Mouse (Mus musculus): Measurements from ENCODE around the gene Zkscan5.
"Not testable (repeated sequence)": the region's sequence is repeated elsewhere in the genome, so short reads cannot be mapped to it uniquely, and the experiment has no call there.

The Zkscan5 gene

DNA sequence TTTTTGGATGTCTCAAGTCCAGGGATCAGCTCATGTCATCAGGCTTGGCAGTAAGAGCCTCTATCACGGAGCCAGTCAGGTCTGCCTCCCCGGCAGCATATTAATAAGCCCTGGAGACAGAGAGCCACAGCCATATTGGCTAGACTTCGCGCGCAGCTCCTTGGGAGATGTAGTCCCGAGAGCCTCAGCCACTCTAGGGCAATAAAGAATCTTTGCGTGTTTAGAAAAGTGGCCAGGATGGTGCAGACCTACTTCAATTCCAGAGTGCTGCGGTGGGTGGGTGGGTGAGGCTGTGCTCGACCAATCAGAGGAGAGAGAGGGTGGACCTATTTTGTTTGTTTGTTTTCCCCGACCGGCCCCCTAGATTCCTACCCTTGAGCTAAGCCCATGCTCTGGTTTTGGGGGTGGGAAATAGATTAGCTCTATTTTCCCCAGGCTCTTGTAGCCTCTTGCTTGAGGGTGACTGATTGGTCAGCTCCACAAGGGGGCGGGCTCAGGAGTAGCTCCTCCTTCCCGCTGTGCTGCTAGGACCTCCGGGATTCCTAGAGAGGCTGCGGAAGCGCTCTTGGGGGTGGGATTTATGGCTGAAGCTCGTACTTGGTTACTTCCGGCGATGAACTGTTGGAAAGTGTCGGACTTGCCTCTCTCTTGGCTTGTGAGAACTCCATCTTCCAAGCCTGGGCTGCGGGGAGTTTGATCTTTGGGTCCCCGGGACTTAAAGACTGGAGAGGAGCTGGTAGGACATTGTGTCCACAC is at the start of gene Zkscan5:
TSS of gene Zkscan5 (plus strand) at position 627 of the 756 bp plus-strand sequence.
- peak; percentile 94 for DNase-seq (ENCODE audit: low read depth, low spot score)

DNA sequence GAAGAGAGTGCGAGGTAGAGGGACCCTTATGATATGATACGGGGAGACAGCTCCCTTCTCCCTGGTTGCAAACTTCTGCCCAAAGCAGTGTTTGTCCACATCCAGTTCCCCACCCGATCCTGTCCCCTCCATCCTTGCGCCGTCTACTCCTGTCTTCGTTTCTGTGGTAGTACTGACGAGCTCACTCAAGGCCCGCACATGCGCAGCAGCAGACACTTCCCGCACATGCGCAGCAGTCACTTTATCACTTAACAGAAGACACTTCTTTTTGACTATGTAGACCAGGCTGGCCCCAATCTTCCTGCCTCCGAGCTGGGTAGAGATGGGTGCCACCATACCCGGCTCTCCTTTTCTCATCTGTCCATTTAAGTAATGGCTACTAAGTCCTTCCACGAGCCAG is 43.0 kb upstream of the Zkscan5 start:
- DNase-seq (ENCODE audit: low read depth, low spot score): no peak

DNA sequence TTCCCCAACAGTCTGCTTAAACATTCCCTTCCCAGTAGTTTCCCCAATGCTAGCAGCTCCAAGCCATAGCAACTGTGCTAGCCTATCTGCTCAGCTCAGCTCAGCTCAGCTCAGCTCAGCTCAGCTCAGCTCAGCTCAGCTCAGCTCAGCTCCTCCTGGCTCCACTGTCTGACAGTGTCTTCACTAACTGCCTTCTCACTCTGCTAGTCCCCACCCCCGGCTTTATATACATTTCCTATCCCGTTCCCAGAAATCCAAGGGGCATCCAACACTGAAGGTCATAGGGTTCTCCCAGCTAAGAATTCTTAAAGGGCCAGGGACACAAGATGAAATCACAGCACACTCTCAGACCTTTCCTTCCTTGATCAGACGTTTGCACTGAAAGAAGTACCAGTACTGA is 39.7 kb upstream of the Zkscan5 start:
- no peak for DNase-seq (ENCODE audit: low read depth, low spot score)

DNA sequence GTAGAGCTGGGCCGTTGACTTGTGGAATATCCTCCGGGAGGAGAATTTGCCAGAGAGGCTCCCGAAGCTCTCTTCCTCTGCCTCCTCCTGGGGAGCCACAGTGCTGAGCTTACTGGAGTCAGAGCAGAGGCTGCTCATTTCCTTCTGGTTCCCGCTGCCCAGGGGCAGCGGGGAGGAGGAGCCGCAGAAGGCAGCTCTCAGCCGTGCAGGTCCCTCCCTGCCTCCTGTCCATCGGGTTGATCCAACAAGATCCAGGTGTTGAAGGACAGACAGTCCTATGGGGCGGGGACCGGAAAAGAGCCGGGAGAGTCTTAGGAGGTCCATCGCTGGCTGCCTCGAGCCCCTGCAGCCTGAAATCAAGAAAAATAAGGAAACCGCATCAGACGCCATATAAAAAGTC is 39.2 kb upstream of the Zkscan5 start:
- DNase-seq (ENCODE audit: low read depth, low spot score): no peak

DNA sequence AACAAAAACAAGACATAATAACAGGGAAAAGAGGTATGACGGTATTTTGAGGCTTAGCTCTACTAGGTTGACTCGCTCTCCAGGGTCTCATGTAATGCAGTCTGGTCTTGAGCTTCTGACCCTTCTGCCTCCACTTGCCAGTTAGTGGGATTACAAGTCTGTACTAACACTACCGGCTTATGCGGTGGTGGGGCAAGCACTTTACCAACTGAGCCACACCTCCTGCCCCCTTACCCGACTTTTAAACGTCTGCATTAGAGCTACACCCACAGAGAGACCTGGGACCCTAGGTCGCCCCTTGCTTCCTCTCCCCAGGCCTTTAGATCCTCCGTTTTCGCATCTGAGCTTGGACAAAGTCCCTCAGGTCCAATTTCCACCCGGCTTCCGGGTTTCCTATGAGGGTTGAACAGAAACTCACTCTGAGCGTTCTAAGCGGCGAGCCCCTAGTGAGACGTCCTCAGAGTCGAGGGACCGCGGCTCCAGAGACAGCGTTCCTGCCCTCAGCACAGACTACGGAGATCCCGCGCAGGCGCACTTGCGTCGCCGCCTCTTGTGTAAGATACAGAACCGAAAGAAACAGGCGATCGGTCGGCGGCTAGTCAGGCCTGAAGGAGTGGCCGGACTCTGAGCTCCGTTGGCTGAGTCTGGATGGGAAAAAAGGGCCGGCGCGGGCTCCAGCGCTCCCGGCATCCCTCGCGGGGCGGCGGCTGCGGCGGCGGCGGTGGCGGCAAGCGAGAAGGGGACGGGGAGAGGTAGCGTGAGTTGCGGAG is 37.6 kb upstream of the Zkscan5 start, which contains the start of the genes Ptcd1 and Cpsf4:
TSS of gene Ptcd1 (minus strand) at position 573 of the 770 bp plus-strand sequence.
TSS of gene Cpsf4 (plus strand) at position 678 of the 770 bp plus-strand sequence.
- DNase-seq (ENCODE audit: low read depth, low spot score): peak; percentile 93

DNA sequence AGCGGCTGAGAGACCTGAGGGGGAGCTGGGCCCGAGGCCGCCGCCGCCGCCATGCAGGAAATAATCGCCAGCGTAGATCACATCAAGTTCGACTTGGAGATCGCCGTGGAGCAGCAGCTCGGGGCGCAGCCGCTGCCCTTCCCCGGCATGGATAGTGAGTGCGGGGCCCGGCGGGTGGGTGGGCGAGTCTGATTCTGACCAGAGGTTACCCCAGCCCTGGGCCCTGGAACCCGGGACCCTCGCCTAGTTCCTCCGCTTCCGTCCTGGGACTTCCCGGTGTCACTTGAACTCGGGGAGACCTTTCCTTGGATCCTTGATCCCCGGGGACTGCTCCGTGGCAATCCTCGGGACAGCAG is 37.1 kb upstream of the Zkscan5 start:
- DNase-seq (ENCODE audit: low read depth, low spot score): no peak

DNA sequence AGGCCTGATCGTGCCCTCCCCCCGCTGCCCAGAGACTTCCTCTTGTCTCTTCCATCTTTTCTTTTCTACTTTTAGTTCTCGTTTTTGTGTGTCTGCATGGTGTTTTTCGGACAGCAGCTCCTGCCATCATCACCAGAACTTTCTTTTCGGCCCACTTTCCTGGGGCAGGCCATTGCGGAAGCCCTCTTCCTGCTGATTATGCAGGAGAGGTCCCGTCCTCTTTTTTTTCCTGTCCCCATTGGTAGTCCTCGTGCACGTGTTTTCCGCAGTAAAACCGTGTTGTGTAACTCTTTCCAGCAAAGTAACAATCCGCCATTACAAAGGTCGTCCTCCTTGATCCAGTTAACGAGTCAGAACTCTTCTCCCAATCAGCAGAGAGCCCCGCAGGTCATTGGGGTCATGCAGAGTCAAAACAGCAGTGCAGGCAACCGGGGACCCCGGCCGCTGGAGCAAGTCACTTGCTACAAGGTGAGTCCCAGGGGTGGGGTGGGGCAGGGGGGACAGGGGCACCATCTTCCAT is 25.8 kb upstream of the Zkscan5 start:
- no peak for DNase-seq (ENCODE audit: low read depth, low spot score)

DNA sequence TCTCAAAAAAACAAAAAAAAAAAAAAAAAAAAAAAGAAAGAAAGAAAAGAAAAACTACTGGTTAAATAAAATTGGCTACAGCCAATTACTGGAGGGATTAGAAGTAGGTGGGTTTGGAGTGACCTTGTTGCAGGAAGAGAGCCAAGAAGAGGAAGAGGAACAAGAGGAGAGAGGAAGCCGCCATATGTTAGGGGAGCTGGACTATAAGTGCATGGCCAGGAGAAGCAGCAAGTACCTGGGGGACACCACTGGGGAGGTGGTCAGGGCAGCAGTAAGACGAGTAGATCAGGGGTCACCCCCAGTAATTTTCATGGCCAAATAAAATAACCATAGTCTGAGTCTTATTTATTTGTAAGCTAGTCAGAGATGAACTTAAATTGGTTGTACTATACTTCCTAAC is 19.1 kb upstream of the Zkscan5 start:
- DNase-seq (ENCODE audit: low read depth, low spot score): no peak

DNA sequence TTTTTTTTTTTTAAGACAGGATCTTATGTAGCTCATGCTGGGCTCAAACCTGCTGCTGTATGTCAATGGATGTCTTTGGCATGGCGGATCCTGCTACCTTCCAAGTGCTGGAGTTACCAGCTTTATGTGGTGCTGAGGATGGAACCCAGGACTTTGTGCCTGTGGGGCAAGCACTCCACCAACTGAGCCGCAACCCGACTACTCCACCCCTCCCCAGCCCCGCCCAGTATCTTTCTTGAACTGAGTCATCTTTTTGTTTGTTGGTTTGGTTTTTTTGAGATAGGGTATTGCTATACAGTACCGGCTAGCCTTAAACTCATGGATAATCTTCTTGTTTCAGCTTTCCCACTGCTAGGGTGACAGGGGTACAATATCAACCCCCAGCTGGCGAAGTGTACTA is 14.9 kb upstream of the Zkscan5 start:
- DNase-seq (ENCODE audit: low read depth, low spot score): no peak

DNA sequence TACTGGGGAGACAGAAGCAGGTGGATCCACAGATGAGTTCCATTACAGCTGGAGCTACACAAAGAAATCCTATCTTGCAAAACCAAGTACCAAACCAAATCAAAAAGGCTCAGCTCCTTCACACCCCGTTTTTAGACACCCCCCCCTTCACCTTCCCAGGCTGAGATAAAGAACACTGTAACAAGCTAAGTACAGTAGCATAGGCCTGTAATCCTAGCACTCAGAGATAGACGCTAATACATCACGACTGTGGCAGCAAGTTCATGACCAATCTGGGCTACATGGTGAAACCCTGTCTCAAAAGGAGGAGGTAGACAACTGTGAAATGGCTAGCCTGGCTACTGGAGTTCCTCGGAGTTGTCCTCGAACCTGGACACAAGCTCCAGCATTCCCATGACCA is 14.0 kb upstream of the Zkscan5 start:
- DNase-seq (ENCODE audit: low read depth, low spot score): no peak

DNA sequence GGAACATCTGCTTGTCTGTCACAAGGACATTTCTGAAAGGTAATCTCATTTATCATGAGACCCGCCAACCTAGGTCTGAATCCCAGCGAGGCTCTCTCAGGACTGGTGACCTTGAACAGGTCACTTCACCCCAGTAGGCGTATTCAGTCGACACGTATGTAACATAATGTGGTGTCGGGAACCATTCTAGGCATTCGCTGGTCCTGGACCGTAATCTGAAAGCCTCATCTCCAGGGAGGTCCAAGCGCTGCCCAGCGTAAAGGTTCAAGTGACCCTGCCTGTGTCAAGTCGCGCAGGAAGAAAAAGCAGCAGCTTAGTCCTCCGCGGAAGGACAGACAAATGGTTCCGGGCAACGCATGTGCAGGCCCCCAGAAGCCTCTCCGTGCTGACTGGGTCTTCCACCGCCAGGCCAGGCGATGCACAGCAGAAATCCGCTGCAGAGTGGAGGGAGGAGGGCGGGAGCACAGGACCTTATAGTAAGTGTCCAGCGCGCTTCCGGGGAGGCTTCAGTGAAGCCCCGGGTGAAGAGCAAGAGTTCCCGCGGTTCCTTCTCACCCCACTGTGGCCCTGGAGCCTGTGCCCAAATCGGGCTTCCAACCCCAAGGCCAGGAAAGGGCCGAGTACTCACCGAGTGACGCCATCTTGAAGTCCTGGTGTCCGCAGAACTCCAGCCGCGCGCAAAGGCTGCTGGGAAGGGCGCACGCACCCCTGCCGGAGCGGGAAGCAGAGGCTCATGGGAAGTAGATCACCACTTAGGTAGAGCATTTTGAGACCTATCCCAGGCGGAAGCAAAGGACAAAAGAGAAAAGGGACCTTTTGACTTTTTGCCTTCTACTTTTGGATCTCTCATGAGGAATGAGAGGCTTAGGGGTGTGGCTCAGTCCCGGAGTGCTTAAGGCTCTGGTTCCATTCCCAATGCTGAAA is 13.2 kb upstream of the Zkscan5 start:
- peak; percentile 81 for DNase-seq (ENCODE audit: low read depth, low spot score)

DNA sequence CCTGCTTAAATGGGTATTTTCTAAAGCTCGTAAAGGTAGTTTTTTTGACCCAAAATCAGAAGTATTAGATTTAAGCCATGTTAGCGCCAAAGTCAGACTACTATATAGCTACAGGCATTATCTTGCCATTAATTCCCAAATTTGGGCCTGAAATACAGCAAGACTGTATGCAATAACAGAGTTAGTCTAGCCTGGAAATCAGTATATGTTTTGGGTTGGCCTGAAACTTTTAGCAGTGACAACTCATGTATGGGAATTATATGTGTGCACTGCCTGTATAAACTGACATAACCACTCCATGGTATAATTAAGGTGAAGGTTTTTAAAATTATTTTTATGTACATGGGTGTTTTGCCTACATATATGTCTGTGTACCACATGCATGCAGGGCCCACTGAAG is 12.4 kb upstream of the Zkscan5 start, which contains the start of gene Atp5j2:
TSS of gene Atp5j2 (minus strand) at position 101 of the 400 bp plus-strand sequence.
- no peak for DNase-seq (ENCODE audit: low read depth, low spot score)

DNA sequence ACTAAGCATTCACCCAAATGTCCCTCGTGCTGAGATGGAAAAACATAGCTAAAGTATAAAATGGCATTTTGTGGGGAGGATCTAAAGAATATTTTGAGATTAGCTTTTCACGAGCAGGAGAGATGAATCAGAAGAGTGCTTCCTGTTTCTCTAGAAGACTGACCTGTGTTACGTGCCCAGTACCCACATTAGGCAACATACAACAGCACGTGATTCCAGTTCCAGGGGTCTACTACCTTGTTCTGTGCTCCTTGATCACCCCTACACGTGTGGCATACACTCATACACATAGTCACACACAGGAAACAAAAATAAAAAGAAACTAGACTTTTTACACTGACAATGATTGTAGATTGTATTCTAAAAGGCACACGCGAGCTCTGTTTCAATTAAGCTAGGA is 4.0 kb upstream of the Zkscan5 start:
- no peak for DNase-seq (ENCODE audit: low read depth, low spot score)

DNA sequence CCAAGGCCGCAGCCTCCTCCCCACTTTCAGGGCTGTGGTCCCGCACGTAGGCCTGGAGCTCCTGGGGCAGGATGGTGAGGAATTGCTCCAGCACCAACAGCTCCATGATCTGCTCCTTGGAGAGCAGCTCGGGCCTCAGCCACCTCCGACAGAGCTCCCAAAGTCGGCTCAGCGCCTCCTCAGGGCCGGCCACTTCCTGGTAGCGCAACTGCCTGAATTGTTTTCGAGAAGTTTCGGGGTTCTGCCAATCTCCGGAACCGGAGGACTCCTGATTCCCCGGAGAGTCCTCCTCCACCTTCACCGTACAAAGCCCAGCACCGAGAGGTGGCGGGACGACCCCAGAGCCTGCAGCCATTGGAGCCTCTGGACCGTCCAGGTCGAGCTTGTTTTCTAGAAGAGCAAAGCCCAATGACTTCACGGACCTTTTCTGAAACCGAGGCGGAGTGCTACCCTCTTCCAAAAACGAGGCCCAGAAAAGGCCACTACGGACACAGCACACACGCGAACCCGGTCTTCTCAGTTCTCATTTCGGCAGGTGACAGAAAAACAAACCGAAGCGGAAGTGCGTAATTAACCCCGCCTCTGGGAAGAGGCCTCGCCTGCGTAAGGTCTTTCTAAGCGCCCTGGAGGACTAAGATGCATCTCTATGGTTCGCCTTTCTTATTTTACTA is 2.9 kb upstream of the Zkscan5 start, which contains the start of gene Zkscan14:
TSS of gene Zkscan14 (minus strand) at position 548 of the 671 bp plus-strand sequence.
- DNase-seq (ENCODE audit: low read depth, low spot score): peak; percentile 76

DNA sequence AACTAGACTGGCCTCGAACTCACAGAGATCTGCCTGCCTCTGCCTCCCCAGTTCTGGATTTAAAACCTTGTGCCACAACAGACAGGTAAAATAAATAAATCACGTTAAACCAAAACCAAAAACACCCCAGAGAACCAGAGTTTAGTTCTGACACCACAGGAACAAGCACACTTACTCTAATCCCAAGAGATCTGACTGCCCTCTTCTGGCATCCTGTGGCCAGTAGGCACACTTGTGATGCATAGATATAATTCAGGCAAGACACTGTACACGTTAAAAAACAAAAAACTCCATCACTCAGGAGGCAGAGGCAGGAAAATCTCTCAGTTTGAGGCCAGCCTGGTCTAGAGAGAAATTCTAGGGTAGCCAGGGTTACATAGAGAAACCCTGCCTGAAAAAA is 1.9 kb upstream of the Zkscan5 start:
- no peak for DNase-seq (ENCODE audit: low read depth, low spot score)

DNA sequence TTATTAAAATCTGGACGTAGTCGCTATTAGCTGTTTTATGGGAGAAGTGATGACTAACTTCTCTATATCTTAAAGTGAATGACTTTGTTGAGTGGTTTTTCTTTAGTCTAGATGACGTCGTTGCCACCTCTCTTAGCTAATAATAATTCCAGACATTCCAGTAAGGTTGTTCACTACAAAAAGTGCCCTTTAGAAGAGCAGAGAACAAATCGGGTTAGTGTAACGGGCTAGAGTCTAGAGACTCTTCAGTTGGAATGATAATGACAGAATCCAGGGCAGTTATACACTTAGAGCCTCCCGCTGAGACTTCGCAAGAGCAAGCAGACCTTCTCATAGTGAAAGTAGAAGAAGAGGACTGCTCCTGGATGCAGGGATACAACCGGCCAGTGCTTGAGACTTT is 679 bp downstream of the Zkscan5 start:
- no peak for DNase-seq (ENCODE audit: low read depth, low spot score)

DNA sequence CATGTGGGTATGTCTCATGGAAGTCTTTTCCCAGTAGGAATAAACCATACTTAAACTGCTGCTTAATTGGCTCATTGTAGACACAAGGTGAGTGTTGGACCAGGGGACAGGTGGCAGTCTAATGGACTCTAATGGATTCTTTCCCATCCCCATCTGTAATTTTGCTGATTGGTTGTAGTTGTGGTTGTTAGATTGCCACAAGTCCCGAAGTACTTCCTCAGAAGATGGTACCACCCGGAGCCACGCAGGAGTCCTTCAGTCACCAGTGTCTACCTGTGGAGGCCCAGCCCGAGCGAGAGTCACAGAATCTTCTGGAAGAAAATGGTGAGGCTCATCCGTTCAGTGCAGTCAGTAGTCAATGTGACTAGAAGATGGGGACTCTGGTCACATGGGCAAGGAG is 3.0 kb downstream of the Zkscan5 start:
- no peak for DNase-seq (ENCODE audit: low read depth, low spot score)

DNA sequence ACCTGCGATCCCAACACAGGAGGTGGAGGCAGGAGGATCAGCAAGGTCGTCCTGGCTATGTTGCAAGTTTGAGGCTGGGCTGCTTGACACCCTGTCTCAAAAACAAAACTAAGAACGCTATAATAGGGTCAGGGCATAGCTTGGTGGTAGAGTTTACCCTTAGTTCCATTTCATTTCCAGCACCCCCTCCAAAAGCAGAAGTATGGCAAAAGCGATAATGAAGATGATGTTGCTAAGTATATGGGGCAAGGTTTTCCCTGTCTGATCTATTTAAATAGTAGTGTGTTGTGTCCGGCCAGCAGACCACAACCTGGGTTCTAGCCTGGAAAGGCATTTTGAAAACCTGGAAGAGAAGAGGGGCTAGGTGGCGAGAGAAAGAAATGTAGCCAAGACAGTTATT is 3.6 kb downstream of the Zkscan5 start:
- DNase-seq (ENCODE audit: low read depth, low spot score): no peak

DNA sequence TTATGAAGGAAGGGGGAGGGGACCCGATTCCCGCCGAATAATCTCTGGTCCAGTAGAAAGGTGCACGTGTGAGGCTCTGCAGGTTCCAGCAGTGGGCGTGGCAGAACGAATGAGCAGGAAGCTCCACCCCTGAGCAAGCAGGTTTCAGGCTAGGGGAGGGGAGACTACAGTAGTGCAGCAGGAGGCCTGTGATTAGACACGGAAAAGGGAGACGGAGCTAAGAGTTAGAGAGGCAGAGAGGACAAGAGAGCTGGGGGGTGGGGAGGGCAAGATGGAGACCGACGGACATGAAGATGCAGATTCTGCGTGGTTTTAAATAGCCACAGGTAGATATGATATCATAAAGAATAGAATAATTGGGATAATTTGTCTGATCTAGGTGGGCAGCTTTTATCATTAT is 4.0 kb downstream of the Zkscan5 start:
- not testable (repeated sequence) for DNase-seq (ENCODE audit: low read depth, low spot score)

DNA sequence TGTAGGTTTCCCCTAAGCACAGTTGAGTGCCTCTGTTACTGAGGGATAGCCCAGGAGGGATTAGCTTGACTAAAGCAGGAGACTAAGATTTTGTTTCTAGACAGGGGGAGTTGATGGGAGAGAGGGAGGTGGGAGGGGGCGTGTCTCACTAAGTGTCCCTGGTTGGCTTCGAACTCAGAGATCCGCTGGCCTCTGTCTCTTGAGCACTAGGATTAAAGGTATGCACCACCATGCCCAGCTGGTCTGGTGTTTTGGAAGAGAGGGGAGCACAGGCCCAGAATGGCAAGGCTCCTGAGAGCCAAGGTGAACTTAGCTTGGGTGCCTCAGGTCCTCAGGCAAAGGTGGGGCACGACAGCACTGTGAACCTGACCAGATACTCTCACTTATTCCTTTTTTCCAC is 7.0 kb downstream of the Zkscan5 start:
- DNase-seq (ENCODE audit: low read depth, low spot score): no peak

DNA sequence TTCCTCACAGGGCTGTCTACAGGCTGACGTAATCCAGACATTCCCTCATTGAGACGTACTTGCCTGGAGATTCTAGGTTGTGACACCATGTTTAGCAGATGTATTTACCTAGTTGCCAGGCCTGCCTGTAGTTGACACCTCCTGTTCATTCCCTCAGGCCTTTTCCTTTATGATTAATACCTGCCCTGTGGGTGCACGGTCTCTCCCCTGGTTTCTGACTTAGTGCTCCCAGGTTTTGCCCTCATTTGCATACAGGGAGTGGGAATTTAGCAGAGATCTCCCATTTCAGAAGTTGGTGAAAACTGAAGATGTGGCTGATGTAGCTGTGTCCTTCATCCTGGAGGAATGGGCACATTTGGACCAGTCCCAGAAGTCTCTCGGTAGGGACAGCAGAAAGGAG is 7.9 kb downstream of the Zkscan5 start:
- DNase-seq (ENCODE audit: low read depth, low spot score): no peak

All from retina, adult 2 months (tissue).